Comparison of ENCODE assay signal across 9 mouse cellular contexts in the genomic region with DNA sequence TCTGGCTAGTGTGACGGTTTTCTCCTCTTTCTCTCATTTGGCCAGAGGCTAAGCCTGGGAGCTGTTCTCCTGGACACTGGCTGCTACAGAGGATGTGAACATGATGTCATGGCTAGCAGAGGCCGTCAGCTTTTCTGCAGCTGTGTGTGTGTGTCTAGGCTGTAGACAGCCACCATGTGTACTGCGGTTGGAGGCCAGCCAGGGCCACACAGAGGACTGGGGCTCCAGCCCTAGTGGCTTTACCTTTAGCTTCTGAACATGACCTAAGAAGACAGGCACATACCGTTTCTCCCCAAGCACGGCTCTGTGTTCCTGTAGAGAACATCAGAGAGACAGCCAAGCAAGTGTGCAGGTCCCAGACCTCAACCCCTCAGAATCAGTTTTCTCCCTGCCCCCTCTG.
A peak's percentile ranks its signal among the peaks of the same experiment; 100 is the strongest.
DNase-seq lines count a peak whose midpoint lies in the region; ATAC-seq and TF ChIP-seq lines count a peak whose summit lies in the region.
"Had no signal": no experiment of that assay in that cellular context is flagged by ENCODE, and none has a peak within 500 bp of the region (broad histone marks: within the 10 kb centered on the region; RNA-seq: fewer than 3 reads in every experiment).

No protein-coding gene starts in this region.

- TF ChIP-seq POLR2A in brain, embryonic 14.5 days (IDR thresholded peaks at IDR 0.05; ENCODE audit: borderline replicate concordance, extremely low read depth, insufficient read depth, insufficient read length, poor library complexity, severe bottlenecking): no peak

- H3K36me3 ChIP-seq in intestine, embryonic 14.5 days (ENCODE audit: control insufficient read depth, insufficient read depth, low read length): no peaks in the 10 kb centered on the region
- no peaks in the 10 kb centered on the region for H3K36me3 ChIP-seq in intestine, postnatal 0 days (ENCODE audit: control insufficient read depth, insufficient read depth)

- DNase-seq in intestine, embryonic 14.5 days (ENCODE audit: low spot score): no peak
- peak; percentile 35 for DNase-seq in brain, embryonic 14.5 days (ENCODE audit: low read depth)
- DNase-seq in heart, adult 9 months (ENCODE audit: low spot score in 2 of 2): peak; percentile 37 to 69
- DNase-seq in lung, postnatal 4 days: peak; percentile 24 to 67
- no peak for DNase-seq in right cerebral cortex, postnatal 25 days
- no peak for DNase-seq in right cerebral cortex, adult 18-20 months
- DNase-seq in frontal cortex, postnatal 25 days (ENCODE audit: low spot score in 2 of 2): no peak

- no peaks in the 10 kb centered on the region for H3K9me3 ChIP-seq in intestine, embryonic 14.5 days (ENCODE audit: control insufficient read depth, low read length)
- no peaks in the 10 kb centered on the region for H3K9me3 ChIP-seq in intestine, postnatal 0 days (ENCODE audit: control insufficient read depth)

- no peak overlapping the region for H3K4me2 ChIP-seq in intestine, embryonic 14.5 days (ENCODE audit: low read length)
- H3K4me2 ChIP-seq in intestine, postnatal 0 days (replicated peaks; ENCODE audit: low read depth): no peak overlapping the region

- no peak for TF ChIP-seq CTCF in intestine, postnatal 0 days (IDR thresholded peaks at IDR 0.05; ENCODE audit: low read depth)
- TF ChIP-seq CTCF in brain, embryonic 14.5 days (IDR thresholded peaks at IDR 0.05; ENCODE audit: borderline replicate concordance, extremely low read depth, insufficient read depth, insufficient read length): no peak

- peak; percentile 60; the same call in 1 of the 2 replicates for ATAC-seq in intestine, embryonic 14.5 days (replicated peaks; ENCODE audit: low FRiP score, low TSS enrichment, low read depth)
- no peak for ATAC-seq in intestine, postnatal 0 days

- peak overlapping the region; percentile 71 for H3K27ac ChIP-seq in intestine, embryonic 14.5 days (ENCODE audit: low read depth)
- H3K27ac ChIP-seq in intestine, postnatal 0 days (ENCODE audit: low read depth, low read length): no peak overlapping the region

- H3K4me3 ChIP-seq in intestine, embryonic 14.5 days (ENCODE audit: low read depth, low read length): no peak overlapping the region
- no peak overlapping the region for H3K4me3 ChIP-seq in intestine, postnatal 0 days (ENCODE audit: low read depth, low read length)
- H3K4me3 ChIP-seq: erythroblast, embryonic 14.5 days had no signal

- no peaks in the 10 kb centered on the region for H3K27me3 ChIP-seq in intestine, embryonic 14.5 days (replicated peaks; ENCODE audit: control insufficient read depth, insufficient read depth, low read length)
- no peaks in the 10 kb centered on the region for H3K27me3 ChIP-seq in intestine, postnatal 0 days (replicated peaks; ENCODE audit: control insufficient read depth, insufficient read depth, low read length)

- H3K4me1 ChIP-seq in intestine, embryonic 14.5 days (replicated peaks; ENCODE audit: control insufficient read depth, insufficient read depth, low read length): peaks cover 10% of the 10 kb centered on the region
- no peaks in the 10 kb centered on the region for H3K4me1 ChIP-seq in intestine, postnatal 0 days (replicated peaks; ENCODE audit: control insufficient read depth, insufficient read depth, low read length)

- no peak overlapping the region for H3K9ac ChIP-seq in intestine, embryonic 14.5 days (ENCODE audit: low read length)
- H3K9ac ChIP-seq in intestine, postnatal 0 days (ENCODE audit: low read depth, low read length): no peak overlapping the region

- 44% methylated on average over 5 of the region's 5 CpGs for whole genome bisulfite sequencing in intestine, embryonic 14.5 days
- WGBS in intestine, postnatal 0 days: 52% methylated on average over 5 of the region's 5 CpGs

Comparison
In these comparisons a context has a peak if more than half of its experiments do, and no peak if none do; other contexts are left out.
1. DNase-seq: peak in brain, embryonic 14.5 days (single experiment), heart, adult 9 months (2 of 2) and lung, postnatal 4 days (2 of 2); none in intestine, embryonic 14.5 days (single experiment), right cerebral cortex, postnatal 25 days (single experiment), right cerebral cortex, adult 18-20 months (single experiment) and frontal cortex, postnatal 25 days (0 of 2).